Mouse (Mus musculus) kidney, embryonic 14.5 days (tissue): ENCODE measurements around the gene Plpp6. TPM values are rescaled to one million over a fixed set of nuclear protein-coding genes. Genes with fewer than 3 reads are reported as not detected.

Experiments
- ATAC-seq: fragments of 200-750 bp; cut with Nextera tagmentation; 2 replicates; pipeline ENCODE4 v1.8.0; 2017; ENCODE audit warnings: moderate number of reproducible peaks, mild to moderate bottlenecking, moderate TSS enrichment, moderate library complexity; ENCODE audit not compliant: low FRiP score, low TSS enrichment
- H3K27ac ChIP-seq: fragments of 300-500 bp; sonication (generic); 2 replicates; pipeline ENCODE4 v1.5.1; 2014; ENCODE audit warnings: low read depth, mild to moderate bottlenecking, low read length, moderate library complexity, mixed read lengths
- H3K27me3 ChIP-seq: fragments of 300-500 bp; sonication (generic); 2 replicates; pipeline ENCODE4 v1.6.1; 2014; ENCODE audit warnings: mild to moderate bottlenecking, low read length; ENCODE audit not compliant: control insufficient read depth, insufficient read depth
- H3K36me3 ChIP-seq: fragments of 300-500 bp; sonication (generic); 2 replicates; pipeline ENCODE4 v1.6.1; 2014; ENCODE audit warnings: low read length, mixed read lengths; ENCODE audit not compliant: control insufficient read depth, insufficient read depth
- H3K4me1 ChIP-seq: fragments of 300-500 bp; sonication (generic); 2 replicates; pipeline ENCODE4 v1.6.1; 2014; ENCODE audit warnings: low read length, mixed read lengths; ENCODE audit not compliant: control insufficient read depth, insufficient read depth
- H3K4me2 ChIP-seq: fragments of 300-500 bp; sonication (generic); replicated peaks from 2 replicates; pipeline ENCODE4 v1.6.1; 2014; ENCODE audit warnings: low read depth, mild to moderate bottlenecking, low read length
- H3K4me3 ChIP-seq: fragments of 300-500 bp; sonication (generic); 2 replicates; pipeline ENCODE4 v1.5.1; 2014; ENCODE audit warnings: mild to moderate bottlenecking, low read length
- H3K9ac ChIP-seq: fragments of 300-500 bp; sonication (generic); 2 replicates; pipeline ENCODE4 v1.6.1; 2014; ENCODE audit warnings: low read depth, mild to moderate bottlenecking, low read length, moderate library complexity
- H3K9me3 ChIP-seq: fragments of 300-500 bp; sonication (generic); 2 replicates; pipeline ENCODE4 v1.6.1; 2016; ENCODE audit warnings: low read length; ENCODE audit not compliant: control insufficient read depth
- WGBS: fragments of 180-500 bp; shearing (Covaris S2); extraction: QIAGEN DNeasy Blood & Tissue Kit; methylation state at CpG from one replicate; pipeline ENCODE4 v1.1.7; 2014; 5-methylcytosine and 5-hydroxymethylcytosine counted together
- polyA plus RNA-seq: library from polyadenylated mRNA; unstranded; fragments of >200 nt; fragmentation: Nextera tagmentation; extraction: Ambion mirVana; gene quantifications from 2 replicates; pipeline ENCODE4 v1.2.1, GENCODE M21; 2014

Plpp6 gene
- polyA plus RNA-seq: 6.5 and 12.5 TPM in 2 replicates

DNA sequence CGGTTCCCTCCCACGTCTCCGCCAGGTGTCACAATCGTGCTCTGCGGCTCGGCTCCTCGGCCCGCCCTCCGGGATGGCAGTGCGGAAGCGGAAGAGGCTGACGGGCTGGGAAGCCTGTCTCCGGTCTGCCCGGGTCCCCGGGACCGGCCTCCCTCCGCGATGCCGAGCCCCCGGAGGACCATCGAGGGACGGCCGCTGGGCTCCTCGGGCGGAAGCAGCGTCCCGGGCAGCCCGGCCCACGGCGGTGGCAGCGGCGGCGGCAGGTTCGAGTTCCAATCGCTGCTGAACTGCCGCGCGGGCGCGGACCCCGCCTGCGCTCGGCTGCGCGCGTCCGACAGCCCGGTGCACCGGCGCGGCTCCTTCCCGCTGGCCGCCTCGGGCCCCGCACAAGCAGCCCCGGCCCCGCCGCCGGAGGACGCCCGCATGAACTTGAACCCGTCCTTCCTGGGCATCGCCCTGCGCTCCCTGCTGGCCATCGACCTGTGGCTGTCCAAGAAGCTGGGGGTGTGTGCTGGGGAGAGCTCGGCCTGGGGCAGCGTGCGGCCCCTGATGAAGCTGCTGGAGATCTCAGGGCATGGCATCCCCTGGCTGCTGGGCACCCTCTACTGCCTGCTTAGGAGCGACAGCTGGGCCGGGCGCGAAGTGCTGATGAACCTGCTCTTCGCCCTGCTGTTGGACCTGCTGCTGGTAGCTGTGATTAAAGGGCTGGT, at the start of gene Plpp6:
Gene Plpp6, plus strand, starts transcription at position 112 of the 710 bp plus-strand sequence.
- H3K27ac ChIP-seq: no peak within 1 kb of the TSS; the same call in 1 of the 2 replicates
- H3K9ac ChIP-seq: peak within 1 kb of the TSS; percentile 84
- peak within 1 kb of the TSS; percentile 80 for H3K4me3 ChIP-seq
- H3K9me3 ChIP-seq: no peaks in the 10 kb centered on the region
- H3K36me3 ChIP-seq: no peaks in the 10 kb centered on the region
- H3K4me1 ChIP-seq: peaks cover 7% of the 10 kb centered on the region; the same call in 1 of the 2 replicates
- WGBS: under 1% methylated on average over 69 of the region's 73 CpGs
- no peaks in the 10 kb centered on the region for H3K27me3 ChIP-seq
- ATAC-seq: peak; percentile 90
- peak within 1 kb of the TSS; percentile 90 for H3K4me2 ChIP-seq

DNA sequence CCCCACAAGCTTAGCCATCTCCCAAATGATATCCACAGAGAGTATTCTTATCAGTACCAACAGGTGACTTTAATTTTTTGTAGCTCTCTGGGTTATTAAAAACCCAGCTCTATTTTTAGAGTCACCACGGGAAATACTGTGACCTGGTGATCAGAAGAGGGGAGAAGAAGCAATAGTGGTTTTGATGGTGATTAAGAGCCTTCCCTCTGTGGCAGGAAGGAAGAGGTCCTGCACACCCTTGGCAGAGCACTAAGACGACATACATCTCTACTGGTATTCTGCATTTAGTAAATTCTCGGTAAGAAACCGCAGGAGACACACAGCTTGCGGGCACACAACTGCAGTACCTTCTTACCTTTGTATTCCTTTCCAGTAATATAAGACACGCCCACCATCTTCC, 49.2 kb upstream of the Plpp6 start:
- H3K36me3 ChIP-seq: no peaks in the 10 kb centered on the region
- no peak overlapping the region for H3K9ac ChIP-seq
- H3K4me2 ChIP-seq: no peak overlapping the region
- no peaks in the 10 kb centered on the region for H3K27me3 ChIP-seq
- no peak overlapping the region for H3K4me3 ChIP-seq
- ATAC-seq: no peak
- no peaks in the 10 kb centered on the region for H3K9me3 ChIP-seq
- H3K27ac ChIP-seq: no peak overlapping the region
- 0 out of 2 replicates have a peak, but pooled peaks cover 5% of the 10 kb centered on the region for H3K4me1 ChIP-seq
- 76% methylated on average over 6 of the region's 6 CpGs for WGBS

DNA sequence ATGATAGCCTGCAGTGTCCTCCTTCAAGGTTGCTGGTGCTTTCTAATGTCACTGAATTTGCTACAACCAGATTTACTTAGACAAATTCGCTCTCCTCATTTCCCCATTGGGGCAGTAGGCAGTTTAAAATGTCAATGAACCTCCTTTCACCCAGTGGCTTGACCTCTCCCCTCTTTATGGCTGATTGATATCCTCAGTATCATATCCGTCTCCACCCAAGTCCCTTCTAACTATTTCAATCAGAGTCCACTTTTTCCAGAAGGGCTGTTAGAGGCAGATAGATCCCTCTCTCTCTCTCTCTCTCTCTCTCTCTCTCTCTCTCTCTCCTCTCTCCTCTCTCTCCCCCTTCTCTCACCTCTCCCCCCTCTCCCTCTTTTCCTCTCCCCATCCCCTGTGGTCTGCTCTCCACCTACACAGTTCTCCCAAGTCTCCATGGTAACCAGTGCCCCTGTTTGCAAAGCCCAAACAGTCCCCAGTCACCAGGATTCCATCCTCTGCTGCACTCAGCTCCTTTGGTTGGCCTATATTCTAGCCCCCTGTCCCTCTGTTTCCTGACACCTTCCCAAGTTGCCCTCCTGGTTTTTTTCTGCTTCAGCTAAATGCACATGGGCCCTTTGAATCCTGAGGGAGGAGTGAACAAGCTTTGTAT, 48.0 kb upstream of the Plpp6 start:
- no peaks in the 10 kb centered on the region for H3K36me3 ChIP-seq
- H3K9me3 ChIP-seq: no peaks in the 10 kb centered on the region
- H3K9ac ChIP-seq: 0 out of 2 replicates have a peak overlapping the region, but pooled peaks have one; percentile 12
- H3K4me3 ChIP-seq: no peak overlapping the region
- H3K4me1 ChIP-seq: 0 out of 2 replicates have a peak, but pooled peaks cover 5% of the 10 kb centered on the region
- no peak overlapping the region for H3K27ac ChIP-seq
- WGBS: 59% methylated on average over 2 of the region's 2 CpGs
- no peak overlapping the region for H3K4me2 ChIP-seq
- no peak for ATAC-seq
- H3K27me3 ChIP-seq: no peaks in the 10 kb centered on the region

DNA sequence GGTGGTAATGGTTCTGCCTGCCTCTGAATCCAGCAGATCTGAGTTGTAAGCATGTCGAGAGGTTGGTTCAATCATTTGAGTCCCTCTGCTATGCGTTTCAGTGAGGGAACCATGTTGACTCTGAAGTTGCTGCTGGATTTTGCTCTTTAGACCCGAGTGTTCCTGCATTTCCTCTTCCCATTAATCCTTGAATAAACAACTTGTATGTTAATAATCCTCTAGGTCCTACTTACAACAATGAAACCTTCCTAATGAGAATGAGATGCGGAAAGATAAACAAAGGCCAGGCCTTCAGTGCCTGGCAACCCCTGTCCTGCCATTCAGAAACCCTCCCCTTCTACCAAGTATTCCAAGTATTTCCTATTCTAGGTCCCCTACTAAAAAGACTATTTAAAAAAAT, 47.3 kb upstream of the Plpp6 start:
- ATAC-seq: no peak
- Histone ChIP-seq H3K27ac (no peak overlapping the region), H3K9ac (no peak overlapping the region), H3K36me3 (no peaks in the 10 kb centered on the region), H3K4me2 (no peak overlapping the region), H3K9me3 (no peaks in the 10 kb centered on the region), H3K27me3 (no peaks in the 10 kb centered on the region), H3K4me1 (0 out of 2 replicates have a peak, but pooled peaks cover 5% of the 10 kb centered on the region), H3K4me3 (no peak overlapping the region)
- 52% methylated on average over 4 of the region's 4 CpGs for WGBS

DNA sequence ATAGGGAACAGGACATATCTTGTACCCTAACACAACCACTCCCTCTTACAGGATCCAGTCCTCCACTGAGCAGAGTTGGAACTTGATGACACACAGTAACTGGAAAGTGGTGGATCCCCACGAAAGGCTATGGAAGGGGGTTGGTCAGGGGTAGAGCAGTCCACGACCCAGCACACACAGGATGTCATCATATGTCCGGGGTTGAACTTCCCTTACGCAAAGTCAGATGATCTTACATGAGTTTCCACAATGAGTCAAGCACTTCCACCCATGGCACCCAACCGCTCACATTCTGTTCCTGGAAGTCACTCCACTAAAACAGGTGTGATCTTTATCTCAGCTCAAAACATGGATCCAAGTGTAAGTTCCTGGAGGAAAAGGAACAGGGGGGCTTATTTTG, 45.9 kb upstream of the Plpp6 start:
- Histone ChIP-seq H3K4me3 (no peak overlapping the region), H3K27ac (no peak overlapping the region), H3K27me3 (no peaks in the 10 kb centered on the region), H3K4me1 (0 out of 2 replicates have a peak, but pooled peaks cover 5% of the 10 kb centered on the region), H3K9me3 (no peaks in the 10 kb centered on the region), H3K36me3 (no peaks in the 10 kb centered on the region), H3K4me2 (no peak overlapping the region), H3K9ac (no peak overlapping the region)
- no peak for ATAC-seq
- 82% methylated on average over 5 of the region's 5 CpGs for WGBS

DNA sequence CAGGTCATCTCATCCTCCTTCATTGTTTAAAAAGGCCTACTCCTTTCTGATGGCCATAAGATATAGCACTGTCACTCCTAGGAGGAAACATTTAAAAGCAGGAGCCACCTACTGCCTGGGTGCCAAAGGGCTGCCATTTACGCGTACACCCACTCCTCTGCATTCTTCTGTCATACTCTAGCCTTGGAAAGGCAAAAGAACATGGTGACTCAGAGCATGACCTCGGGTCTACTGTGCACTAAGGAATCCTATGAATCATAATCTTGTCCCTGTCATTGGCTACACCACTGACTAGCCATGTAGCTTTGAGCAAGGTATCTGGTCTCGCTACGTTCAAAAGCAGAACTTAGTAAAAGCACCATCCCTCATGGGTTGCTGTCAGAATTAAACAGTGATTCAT, 37.4 kb upstream of the Plpp6 start:
- Histone ChIP-seq H3K36me3 (no peaks in the 10 kb centered on the region), H3K9me3 (no peaks in the 10 kb centered on the region), H3K27ac (no peak overlapping the region), H3K9ac (no peak overlapping the region), H3K4me2 (no peak overlapping the region), H3K4me3 (no peak overlapping the region), H3K27me3 (no peaks in the 10 kb centered on the region), H3K4me1 (no peaks in the 10 kb centered on the region)
- 87% methylated on average over 5 of the region's 5 CpGs for WGBS
- no peak for ATAC-seq

DNA sequence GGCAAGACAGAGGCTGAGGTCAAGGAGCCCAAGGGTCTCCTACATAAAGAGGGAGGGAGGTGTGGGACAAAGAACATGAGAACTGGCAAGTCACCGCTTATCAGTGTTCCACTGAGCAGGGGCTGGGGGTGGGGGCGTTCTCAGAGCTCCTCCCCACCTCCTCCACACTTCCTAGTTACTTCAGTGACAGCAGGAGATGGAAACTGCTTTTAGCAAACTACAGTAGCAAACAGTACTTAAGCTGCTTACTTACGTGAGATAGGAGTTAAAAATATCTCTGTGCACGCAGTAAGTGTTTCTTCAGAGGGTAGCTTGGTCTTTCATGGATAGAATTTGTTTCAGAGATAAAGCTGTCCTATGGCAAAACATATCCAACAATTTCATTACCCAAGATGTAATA, 36.4 kb upstream of the Plpp6 start:
- H3K27me3 ChIP-seq: no peaks in the 10 kb centered on the region
- ATAC-seq: no peak
- no peaks in the 10 kb centered on the region for H3K36me3 ChIP-seq
- H3K9me3 ChIP-seq: peaks cover 4% of the 10 kb centered on the region; the same call in 1 of the 2 replicates
- no peak overlapping the region for H3K27ac ChIP-seq
- H3K4me2 ChIP-seq: no peak overlapping the region
- H3K4me1 ChIP-seq: no peaks in the 10 kb centered on the region
- no peak overlapping the region for H3K9ac ChIP-seq
- WGBS: 63% methylated on average over 4 of the region's 4 CpGs
- no peak overlapping the region for H3K4me3 ChIP-seq

DNA sequence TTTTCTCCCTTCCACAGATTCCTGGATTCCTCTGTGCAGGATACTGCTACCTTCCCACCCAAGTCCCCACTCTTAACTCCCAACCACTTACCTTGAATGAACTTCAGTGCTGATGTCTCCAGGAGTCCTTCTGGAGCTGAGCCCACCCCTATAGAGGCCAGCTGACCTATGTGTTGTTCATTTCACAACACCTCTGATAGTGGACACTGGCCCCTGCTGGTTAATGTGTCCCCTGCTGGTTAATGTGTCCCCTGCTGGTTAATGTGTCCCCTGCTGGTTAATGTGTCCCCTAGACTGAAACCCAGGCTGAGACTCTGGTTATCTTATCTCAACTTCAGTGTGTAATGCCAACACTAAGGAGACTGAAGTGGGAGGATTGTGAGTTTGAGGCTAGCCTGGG, 34.7 kb upstream of the Plpp6 start:
- no peaks in the 10 kb centered on the region for H3K4me1 ChIP-seq
- no peaks in the 10 kb centered on the region for H3K36me3 ChIP-seq
- H3K4me3 ChIP-seq: no peak overlapping the region
- ATAC-seq: peak; percentile 69
- peaks cover 4% of the 10 kb centered on the region; the same call in 1 of the 2 replicates for H3K9me3 ChIP-seq
- no peak overlapping the region for H3K9ac ChIP-seq
- no peak overlapping the region for H3K4me2 ChIP-seq
- H3K27me3 ChIP-seq: no peaks in the 10 kb centered on the region
- no peak overlapping the region for H3K27ac ChIP-seq

DNA sequence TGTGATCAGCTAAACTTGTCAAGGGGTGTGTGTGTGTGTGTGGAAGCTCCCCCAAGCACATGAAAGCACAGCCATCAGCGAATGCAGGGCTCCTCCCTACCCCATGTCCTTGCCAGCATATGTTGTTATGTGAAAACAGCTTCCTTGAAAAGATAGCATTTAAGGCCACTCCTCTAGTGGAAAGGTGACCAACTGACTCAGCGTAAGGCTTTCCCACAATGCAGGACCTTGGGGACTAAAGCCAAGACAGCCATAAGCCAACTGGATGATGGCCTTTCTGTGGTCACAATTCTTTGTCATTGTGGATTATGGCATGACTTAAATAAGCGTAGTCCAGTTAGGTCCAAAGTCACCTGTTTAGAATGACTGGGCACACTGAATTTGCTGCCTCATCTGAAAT, 28.9 kb upstream of the Plpp6 start:
- Histone ChIP-seq H3K36me3 (no peaks in the 10 kb centered on the region), H3K9ac (no peak overlapping the region), H3K9me3 (peaks cover 4% of the 10 kb centered on the region; the same call in 1 of the 2 replicates), H3K27me3 (no peaks in the 10 kb centered on the region), H3K4me2 (no peak overlapping the region), H3K4me3 (no peak overlapping the region), H3K27ac (no peak overlapping the region), H3K4me1 (0 out of 2 replicates have a peak, but pooled peaks cover under 1% of the 10 kb centered on the region)
- WGBS: 79% methylated on average over 3 of the region's 3 CpGs
- no peak for ATAC-seq
